Mouse (Mus musculus): Measurements from ENCODE around the gene Slfn9. TPM values are rescaled to one million over a fixed set of nuclear protein-coding genes. Genes with fewer than 3 reads are reported as not detected.
A peak's percentile ranks its signal among the peaks of the same experiment; 100 is the strongest.
"Not testable (repeated sequence)": the region's sequence is repeated elsewhere in the genome, so short reads cannot be mapped to it uniquely, and the experiment has no call there.

The Slfn9 gene
- polyA plus RNA-seq, 1 experiment from 2014 or later = 19.5 TPM

DNA sequence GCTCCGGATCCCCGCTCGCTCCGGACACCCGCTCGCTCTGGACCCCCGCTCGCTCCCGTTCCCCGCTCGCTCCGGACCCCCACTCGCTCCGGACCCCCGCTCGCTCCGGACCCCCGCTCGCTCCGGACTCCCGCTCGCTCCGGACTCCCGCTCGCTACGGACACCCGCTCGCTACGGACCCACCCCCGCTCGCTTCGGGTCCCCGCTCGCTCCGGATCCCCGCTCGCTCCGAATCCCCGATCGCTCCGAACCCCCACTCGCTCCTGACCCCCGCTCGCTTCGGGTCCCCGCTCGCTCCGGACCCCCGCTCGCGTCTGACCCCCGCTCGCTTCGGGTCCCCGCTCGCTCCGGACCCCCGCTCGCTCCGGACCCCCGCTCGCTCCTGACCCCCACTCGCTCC lies 60.5 kb downstream of the Slfn9 start:
- not testable (repeated sequence) for H3K9me3 ChIP-seq (ENCODE audit: control insufficient read depth, low read length); H3K27ac ChIP-seq (ENCODE audit: low read depth); DNase-seq (ENCODE audit: low spot score); H3K4me1 ChIP-seq (replicated peaks; ENCODE audit: control insufficient read depth, insufficient read depth, low read length); H3K9ac ChIP-seq (ENCODE audit: low read length); ATAC-seq (replicated peaks; ENCODE audit: low FRiP score, low TSS enrichment, low read depth); H3K36me3 ChIP-seq (ENCODE audit: control insufficient read depth, insufficient read depth, low read length)
- peak overlapping the region; percentile 39 for H3K4me3 ChIP-seq (ENCODE audit: low read depth, low read length)
- peak overlapping the region; percentile 83 for H3K4me2 ChIP-seq (ENCODE audit: low read length)
- WGBS = under 1% methylated on average over 53 of the region's 63 CpGs
- H3K27me3 ChIP-seq (replicated peaks; ENCODE audit: control insufficient read depth, insufficient read depth, low read length) = peaks cover 60% of the 10 kb centered on the region

DNA sequence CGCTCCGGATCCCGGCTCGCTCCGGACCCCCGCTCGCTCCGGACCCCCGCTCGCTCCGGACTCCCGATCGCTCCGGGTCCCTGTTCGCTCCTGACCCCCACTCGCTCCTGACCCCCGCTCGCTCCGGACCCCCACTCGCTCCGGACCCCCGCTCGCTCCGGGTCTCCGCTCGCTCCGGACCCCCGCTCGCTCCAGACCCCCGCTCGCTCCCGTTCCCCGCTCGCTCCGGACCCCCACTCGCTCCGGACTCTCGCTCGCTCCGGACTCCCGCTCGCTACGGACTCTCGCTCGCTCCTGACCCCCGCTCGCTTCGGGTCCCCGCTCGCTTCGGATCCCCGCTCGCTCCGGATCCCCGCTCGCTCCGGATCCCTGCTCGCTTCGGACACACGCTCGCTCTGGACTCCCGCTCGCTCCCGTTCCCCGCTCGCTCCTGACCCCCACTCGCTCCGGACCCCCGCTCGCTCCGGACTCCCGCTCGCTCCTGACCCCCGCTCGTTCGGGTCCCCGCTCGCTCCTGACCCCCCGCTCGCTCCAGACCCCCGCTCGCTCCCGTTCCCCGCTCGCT lies 61.2 kb downstream of the Slfn9 start:
- not testable (repeated sequence) for H3K9ac ChIP-seq (ENCODE audit: low read length); H3K27ac ChIP-seq (ENCODE audit: low read depth); H3K36me3 ChIP-seq (ENCODE audit: control insufficient read depth, insufficient read depth, low read length); H3K4me1 ChIP-seq (replicated peaks; ENCODE audit: control insufficient read depth, insufficient read depth, low read length); H3K9me3 ChIP-seq (ENCODE audit: control insufficient read depth, low read length); DNase-seq (ENCODE audit: low spot score); ATAC-seq (replicated peaks; ENCODE audit: low FRiP score, low TSS enrichment, low read depth)
- H3K4me2 ChIP-seq (ENCODE audit: low read length) = peak overlapping the region; percentile 83
- H3K27me3 ChIP-seq (replicated peaks; ENCODE audit: control insufficient read depth, insufficient read depth, low read length) = peaks cover 58% of the 10 kb centered on the region
- peak overlapping the region; percentile 39 for H3K4me3 ChIP-seq (ENCODE audit: low read depth, low read length)
- WGBS = under 1% methylated on average over 65 of the region's 85 CpGs

- Histone ChIP-seq H3K4me1 (replicated peaks; ENCODE audit: control insufficient read depth, insufficient read depth, low read length) (0 out of 2 replicates have a peak, but pooled peaks cover 5% of the 10 kb centered on the region), H3K27me3 (replicated peaks; ENCODE audit: control insufficient read depth, insufficient read depth, low read length) (peaks cover 52% of the 10 kb centered on the region), H3K4me2 (ENCODE audit: low read length) (no peak overlapping the region), H3K9me3 (ENCODE audit: control insufficient read depth, low read length) (no peaks in the 10 kb centered on the region), H3K27ac (ENCODE audit: low read depth) (no peak overlapping the region), H3K9ac (ENCODE audit: low read length) (no peak overlapping the region), H3K4me3 (ENCODE audit: low read depth, low read length) (no peak overlapping the region), H3K36me3 (ENCODE audit: control insufficient read depth, insufficient read depth, low read length) (no peaks in the 10 kb centered on the region)
- WGBS = 43% methylated on average over 3 of the region's 3 CpGs
- DNase-seq (ENCODE audit: low spot score) = no peak
- no peak for ATAC-seq (replicated peaks; ENCODE audit: low FRiP score, low TSS enrichment, low read depth)
These were observed 62.0 kb downstream of the Slfn9 start for GRCm38 (mm10) chr11:82929633-82929950.

DNA sequence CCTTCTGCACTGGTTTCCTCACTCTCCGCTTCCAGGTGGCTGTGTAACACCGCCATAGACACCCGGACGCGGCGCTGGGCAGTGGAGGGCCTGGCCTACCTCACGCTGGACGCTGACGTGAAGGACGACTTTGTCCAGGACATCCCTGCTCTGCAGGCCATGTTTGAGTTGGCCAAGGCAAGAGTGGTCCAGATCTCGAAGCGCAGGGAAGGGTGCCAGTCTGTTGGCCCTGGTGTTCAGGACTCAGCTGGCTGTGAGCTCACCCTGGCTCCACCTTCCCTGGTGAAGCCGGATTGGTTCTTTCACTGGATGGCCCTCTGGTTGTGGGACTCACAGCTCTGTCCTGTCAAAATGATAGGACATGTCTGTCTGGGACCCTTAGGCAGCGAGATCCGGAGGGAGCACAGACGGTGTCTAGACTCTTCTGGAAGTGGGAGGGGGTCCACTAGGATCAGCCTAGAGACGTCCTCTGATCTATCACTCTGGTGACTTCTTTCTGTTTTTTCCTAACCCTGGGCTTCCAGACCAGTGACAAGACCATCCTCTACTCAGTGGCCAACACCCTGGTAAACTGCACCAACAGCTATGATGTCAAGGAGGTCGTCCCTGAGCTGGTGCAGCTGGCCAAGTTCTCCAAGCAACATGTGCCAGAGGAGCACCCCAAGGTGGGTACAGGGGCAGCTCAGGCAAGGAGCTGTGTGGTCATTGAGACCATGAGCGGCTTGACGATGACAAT lies 62.6 kb downstream of the Slfn9 start:
- WGBS = 30% methylated on average over 20 of the region's 20 CpGs
- DNase-seq (ENCODE audit: low spot score) (no peak), ATAC-seq (replicated peaks; ENCODE audit: low FRiP score, low TSS enrichment, low read depth) (no peak)
- Histone ChIP-seq H3K4me2 (ENCODE audit: low read length) (no peak overlapping the region), H3K9ac (ENCODE audit: low read length) (no peak overlapping the region), H3K9me3 (ENCODE audit: control insufficient read depth, low read length) (no peaks in the 10 kb centered on the region), H3K4me3 (ENCODE audit: low read depth, low read length) (no peak overlapping the region), H3K27me3 (replicated peaks; ENCODE audit: control insufficient read depth, insufficient read depth, low read length) (peaks cover 47% of the 10 kb centered on the region), H3K4me1 (replicated peaks; ENCODE audit: control insufficient read depth, insufficient read depth, low read length) (0 out of 2 replicates have a peak, but pooled peaks cover 5% of the 10 kb centered on the region), H3K27ac (ENCODE audit: low read depth) (no peak overlapping the region), H3K36me3 (ENCODE audit: control insufficient read depth, insufficient read depth, low read length) (no peaks in the 10 kb centered on the region)

Small RNA genes lying within 50 kb of the gene (microRNA-seq; reads per million reads assigned to microRNA genes)
- gene Gm27598 = not detected
- not detected for gene Mir7679

Other genes with a start within 250 kb of the Slfn9 start
- gene Cct6b, start 227.5 kb downstream of the Slfn9 start, polyA plus RNA-seq (2014; fragmentation: Nextera tagmentation; extraction: Ambion mirVana) = 0.19 and 0.28 TPM in 2 replicates
- 31.4 and 36.7 TPM in 2 replicates for gene Zfp830, start 227.5 kb downstream of the Slfn9 start, polyA plus RNA-seq (2014; fragmentation: Nextera tagmentation; extraction: Ambion mirVana)
- gene Lig3, start 210.7 kb downstream of the Slfn9 start, polyA plus RNA-seq (2014; fragmentation: Nextera tagmentation; extraction: Ambion mirVana) = 37.4 and 37.6 TPM in 2 replicates
- gene Rffl, start 120.6 kb downstream of the Slfn9 start, polyA plus RNA-seq (2014; fragmentation: Nextera tagmentation; extraction: Ambion mirVana) = 12.1 and 13.5 TPM in 2 replicates
- 14.7 and 15.4 TPM in 2 replicates for gene Rad51d, start 101.2 kb downstream of the Slfn9 start, polyA plus RNA-seq (2014; fragmentation: Nextera tagmentation; extraction: Ambion mirVana)
- gene Fndc8, start 99.7 kb downstream of the Slfn9 start, polyA plus RNA-seq (2014; fragmentation: Nextera tagmentation; extraction: Ambion mirVana) = 0.11 and 0.22 TPM in 2 replicates
- 40.3 and 42.5 TPM in 2 replicates for gene Nle1, start 83.4 kb downstream of the Slfn9 start, polyA plus RNA-seq (2014; fragmentation: Nextera tagmentation; extraction: Ambion mirVana)
- 1.6 TPM in 2 replicates for gene Unc45b, start 81.3 kb downstream of the Slfn9 start, polyA plus RNA-seq (2014; fragmentation: Nextera tagmentation; extraction: Ambion mirVana)
- 1.3 and 1.6 TPM in 2 replicates for gene Slfn5, start 40.5 kb downstream of the Slfn9 start, polyA plus RNA-seq (2014; fragmentation: Nextera tagmentation; extraction: Ambion mirVana)
- 0.43 and 0.51 TPM in 2 replicates for gene Slfn8, start 29.0 kb upstream of the Slfn9 start, polyA plus RNA-seq (2014; fragmentation: Nextera tagmentation; extraction: Ambion mirVana)
- 4.6 and 5.4 TPM in 2 replicates for gene Slfn2, start 73.3 kb upstream of the Slfn9 start, polyA plus RNA-seq (2014; fragmentation: Nextera tagmentation; extraction: Ambion mirVana)
- not detected in 2 replicates for gene Slfn1, start 125.0 kb upstream of the Slfn9 start, polyA plus RNA-seq (2014; fragmentation: Nextera tagmentation; extraction: Ambion mirVana)
- gene Slfn4, start 183.4 kb upstream of the Slfn9 start, polyA plus RNA-seq (2014; fragmentation: Nextera tagmentation; extraction: Ambion mirVana) = 0.09 and 0.27 TPM in 2 replicates
- gene Slfn3, start 199.5 kb upstream of the Slfn9 start, polyA plus RNA-seq (2014; fragmentation: Nextera tagmentation; extraction: Ambion mirVana) = 0.85 and 0.89 TPM in 2 replicates